Mouse (Mus musculus): ENCODE measurements around the gene Sqstm1. TPM values are rescaled to one million over a fixed set of nuclear protein-coding genes. Genes with fewer than 3 reads are reported as not detected.

The Sqstm1 gene
- polyA plus RNA-seq, 1 experiment: 19.5 TPM

- TF ChIP-seq TAL1 (IDR thresholded peaks at IDR 0.05; ENCODE audit: low read length): no peak
- TF ChIP-seq GATA1 (IDR thresholded peaks at IDR 0.05; ENCODE audit: low read length): no peak
- H3K27me3 ChIP-seq (ENCODE audit: control insufficient read depth): no peaks in the 10 kb centered on the region
- H3K4me1 ChIP-seq (ENCODE audit: control insufficient read depth): no peaks in the 10 kb centered on the region
- no peaks in the 10 kb centered on the region for H3K9me3 ChIP-seq (ENCODE audit: control insufficient read depth, low read length)
- H3K36me3 ChIP-seq (ENCODE audit: control insufficient read depth): peaks cover 90% of the 10 kb centered on the region
- H3K4me3 ChIP-seq (replicated peaks): no peak overlapping the region
Observed at GRCm38 (mm10) chr11:50155785-50156184, 54.8 kb downstream of the Sqstm1 start.

- Histone ChIP-seq H3K9me3 (ENCODE audit: control insufficient read depth, low read length) (no peaks in the 10 kb centered on the region), H3K4me3 (replicated peaks) (no peak overlapping the region), H3K36me3 (ENCODE audit: control insufficient read depth) (peaks cover 89% of the 10 kb centered on the region), H3K27me3 (ENCODE audit: control insufficient read depth) (no peaks in the 10 kb centered on the region), H3K4me1 (ENCODE audit: control insufficient read depth) (no peaks in the 10 kb centered on the region)
- TF ChIP-seq TAL1 (IDR thresholded peaks at IDR 0.05; ENCODE audit: low read length) (no peak), GATA1 (IDR thresholded peaks at IDR 0.05; ENCODE audit: low read length) (no peak)
Observed at GRCm38 (mm10) chr11:50154777-50155520, 55.7 kb downstream of the Sqstm1 start.

- Histone ChIP-seq H3K36me3 (ENCODE audit: control insufficient read depth) (peaks cover 89% of the 10 kb centered on the region), H3K4me1 (ENCODE audit: control insufficient read depth) (no peaks in the 10 kb centered on the region), H3K27me3 (ENCODE audit: control insufficient read depth) (no peaks in the 10 kb centered on the region), H3K9me3 (ENCODE audit: control insufficient read depth, low read length) (no peaks in the 10 kb centered on the region), H3K4me3 (replicated peaks) (no peak overlapping the region)
- TF ChIP-seq TAL1 (IDR thresholded peaks at IDR 0.05; ENCODE audit: low read length) (no peak), GATA1 (IDR thresholded peaks at IDR 0.05; ENCODE audit: low read length) (no peak)
Observed at GRCm38 (mm10) chr11:50154166-50154565, 56.5 kb downstream of the Sqstm1 start.

- Histone ChIP-seq H3K4me1 (ENCODE audit: control insufficient read depth) (peaks cover 3% of the 10 kb centered on the region; the same call in 1 of the 2 replicates), H3K9me3 (ENCODE audit: control insufficient read depth, low read length) (no peaks in the 10 kb centered on the region), H3K27me3 (ENCODE audit: control insufficient read depth) (no peaks in the 10 kb centered on the region), H3K4me3 (replicated peaks) (no peak overlapping the region), H3K36me3 (ENCODE audit: control insufficient read depth) (peaks cover 85% of the 10 kb centered on the region)
- TF ChIP-seq TAL1 (IDR thresholded peaks at IDR 0.05; ENCODE audit: low read length) (no peak), GATA1 (IDR thresholded peaks at IDR 0.05; ENCODE audit: low read length) (no peak)
Observed at GRCm38 (mm10) chr11:50151374-50151773, 59.3 kb downstream of the Sqstm1 start.

GRCm38 (mm10) chr11:50149603-50150150 lies 61.0 kb downstream of the Sqstm1 start:
- H3K9me3 ChIP-seq (ENCODE audit: control insufficient read depth, low read length): no peaks in the 10 kb centered on the region
- peaks cover 3% of the 10 kb centered on the region; the same call in 1 of the 2 replicates for H3K4me1 ChIP-seq (ENCODE audit: control insufficient read depth)
- TF ChIP-seq TAL1 (IDR thresholded peaks at IDR 0.05; ENCODE audit: low read length) (no peak), GATA1 (IDR thresholded peaks at IDR 0.05; ENCODE audit: low read length) (no peak)
- no peak overlapping the region for H3K4me3 ChIP-seq (replicated peaks)
- H3K36me3 ChIP-seq (ENCODE audit: control insufficient read depth): peaks cover 88% of the 10 kb centered on the region
- no peaks in the 10 kb centered on the region for H3K27me3 ChIP-seq (ENCODE audit: control insufficient read depth)

Other genes with a start within 250 kb of the Sqstm1 start
- gene Rnf130, start 185.5 kb downstream of the Sqstm1 start, polyA plus RNA-seq (2012): 0.14 and 0.26 TPM in 2 replicates
- 1.5 and 1.6 TPM in 2 replicates for gene Tbc1d9b, start 79.4 kb downstream of the Sqstm1 start, polyA plus RNA-seq (2012)
- 0.79 and 1.3 TPM in 2 replicates for gene Mrnip, start 36.4 kb downstream of the Sqstm1 start, polyA plus RNA-seq (2012)
- 23.6 and 24.7 TPM in 2 replicates for gene Mgat4b, start 63 bp upstream of the Sqstm1 start, polyA plus RNA-seq (2012)
- gene Ltc4s, start 27.8 kb upstream of the Sqstm1 start, polyA plus RNA-seq (2012): not detected in 2 replicates
- 0.47 and 0.68 TPM in 2 replicates for gene Maml1, start 81.5 kb upstream of the Sqstm1 start, polyA plus RNA-seq (2012)
- gene Canx, start 114.8 kb upstream of the Sqstm1 start, polyA plus RNA-seq (2012): 3.1 and 8.5 TPM in 2 replicates
- gene Cby3, start 143.6 kb upstream of the Sqstm1 start, polyA plus RNA-seq (2012): not detected in 2 replicates
- 12.6 and 16.1 TPM in 2 replicates for gene Hnrnph1, start 166.2 kb upstream of the Sqstm1 start, polyA plus RNA-seq (2012)
- 0.18 and 0.23 TPM in 2 replicates for gene Rufy1, start 220.3 kb upstream of the Sqstm1 start, polyA plus RNA-seq (2012)